Mouse (Mus musculus): ENCODE measurements at regions not wholly inside any gene's neighbourhood (a gene's known extent, or its start where the extent isn't known, plus 50 kb on each side); places are given as distances from the start of the nearest gene placed in this dataset.

- 70% methylated on average over 7 of the region's 7 CpGs for WGBS (ENCODE audit: insufficient replicate concordance)
- Histone ChIP-seq H3K9me3 (ENCODE audit: control insufficient read depth, low read length) (no peaks in the 10 kb centered on the region), H3K27ac (no peak overlapping the region), H3K9ac (replicated peaks) (no peak overlapping the region), H3K4me2 (ENCODE audit: low read depth) (no peak overlapping the region), H3K36me3 (replicated peaks; ENCODE audit: control insufficient read depth, insufficient read depth, low read depth) (no peaks in the 10 kb centered on the region), H3K4me1 (replicated peaks; ENCODE audit: control insufficient read depth in 2 of 2, insufficient read depth in 2 of 2, low read length in 1 of 2) (peaks cover 0 to 7% of the 10 kb centered on the region in 2 experiments; a peak in 2 of 4 replicates), H3K27me3 (ENCODE audit: control insufficient read depth, insufficient read depth, low read length) (no peaks in the 10 kb centered on the region), H3K4me3 (ENCODE audit: insufficient read depth in 1 of 2, low read depth in 2 of 2, low read length in 2 of 2) (no peak overlapping the region)
- no peak for ATAC-seq (ENCODE audit: insufficient read depth)
- DNase-seq (ENCODE audit: low read depth in 3 of 3, low spot score in 3 of 3), result no peak
- TF ChIP-seq EP300 (IDR thresholded peaks at IDR 0.05; ENCODE audit: low read depth) (no peak), CTCF (IDR thresholded peaks at IDR 0.05; ENCODE audit: low read depth) (no peak)
Observed at GRCm38 (mm10) chr4:143055371-143055770, 157.4 kb downstream of the Prdm2 start.

GRCm38 (mm10) chr4:143053029-143053428, 159.8 kb downstream of the Prdm2 start:
- H3K4me3 ChIP-seq (ENCODE audit: insufficient read depth in 1 of 2, low read depth in 2 of 2, low read length in 2 of 2), result no peak overlapping the region
- ATAC-seq (ENCODE audit: insufficient read depth) (no peak), DNase-seq (ENCODE audit: low read depth in 3 of 3, low spot score in 3 of 3) (no peak)
- no peak overlapping the region for H3K9ac ChIP-seq (replicated peaks)
- H3K27me3 ChIP-seq (ENCODE audit: control insufficient read depth, insufficient read depth, low read length), result no peaks in the 10 kb centered on the region
- no peaks in the 10 kb centered on the region for H3K4me1 ChIP-seq (replicated peaks; ENCODE audit: control insufficient read depth in 2 of 2, insufficient read depth in 2 of 2, low read length in 1 of 2)
- no peak overlapping the region for H3K27ac ChIP-seq
- H3K36me3 ChIP-seq (replicated peaks; ENCODE audit: control insufficient read depth, insufficient read depth, low read depth), result no peaks in the 10 kb centered on the region
- no peaks in the 10 kb centered on the region for H3K9me3 ChIP-seq (ENCODE audit: control insufficient read depth, low read length)
- no peak overlapping the region for H3K4me2 ChIP-seq (ENCODE audit: low read depth)
- TF ChIP-seq CTCF (IDR thresholded peaks at IDR 0.05; ENCODE audit: low read depth) (no peak), EP300 (IDR thresholded peaks at IDR 0.05; ENCODE audit: low read depth) (no peak)
- 73% methylated on average over 5 of the region's 5 CpGs for WGBS (ENCODE audit: insufficient replicate concordance)

- Histone ChIP-seq H3K36me3 (replicated peaks; ENCODE audit: control insufficient read depth, insufficient read depth, low read depth) (no peaks in the 10 kb centered on the region), H3K4me2 (ENCODE audit: low read depth) (no peak overlapping the region), H3K9me3 (ENCODE audit: control insufficient read depth, low read length) (no peaks in the 10 kb centered on the region), H3K4me3 (ENCODE audit: insufficient read depth in 1 of 2, low read depth in 2 of 2, low read length in 2 of 2) (no peak overlapping the region), H3K4me1 (replicated peaks; ENCODE audit: control insufficient read depth in 2 of 2, insufficient read depth in 2 of 2, low read length in 1 of 2) (no peaks in the 10 kb centered on the region), H3K27ac (no peak overlapping the region), H3K9ac (replicated peaks) (no peak overlapping the region), H3K27me3 (ENCODE audit: control insufficient read depth, insufficient read depth, low read length) (no peaks in the 10 kb centered on the region)
- no peak for DNase-seq (ENCODE audit: low read depth in 3 of 3, low spot score in 3 of 3)
- WGBS (ENCODE audit: insufficient replicate concordance), result 64% methylated on average over 1 of the region's 1 CpGs
- ATAC-seq (ENCODE audit: insufficient read depth), result no peak
- no peak for TF ChIP-seq CTCF (IDR thresholded peaks at IDR 0.05; ENCODE audit: low read depth)
Observed at GRCm38 (mm10) chr4:143051205-143051604, 161.6 kb downstream of the Prdm2 start.

GRCm38 (mm10) chr4:143045245-143045644, 167.6 kb downstream of the Prdm2 start:
- TF ChIP-seq EP300 (IDR thresholded peaks at IDR 0.05; ENCODE audit: low read depth) (no peak), CTCF (IDR thresholded peaks at IDR 0.05; ENCODE audit: low read depth) (no peak)
- Histone ChIP-seq H3K9ac (replicated peaks) (no peak overlapping the region), H3K36me3 (replicated peaks; ENCODE audit: control insufficient read depth, insufficient read depth, low read depth) (no peaks in the 10 kb centered on the region), H3K4me1 (replicated peaks; ENCODE audit: control insufficient read depth in 2 of 2, insufficient read depth in 2 of 2, low read length in 1 of 2) (no peaks in the 10 kb centered on the region), H3K27me3 (ENCODE audit: control insufficient read depth, insufficient read depth, low read length) (no peaks in the 10 kb centered on the region), H3K9me3 (ENCODE audit: control insufficient read depth, low read length) (no peaks in the 10 kb centered on the region), H3K27ac (no peak overlapping the region), H3K4me2 (ENCODE audit: low read depth) (no peak overlapping the region), H3K4me3 (ENCODE audit: insufficient read depth in 1 of 2, low read depth in 2 of 2, low read length in 2 of 2) (no peak overlapping the region)
- DNase-seq (ENCODE audit: low read depth in 3 of 3, low spot score in 3 of 3) (no peak), ATAC-seq (ENCODE audit: insufficient read depth) (no peak)
- WGBS (ENCODE audit: insufficient replicate concordance), result 29% methylated on average over 7 of the region's 7 CpGs

GRCm38 (mm10) chr4:143042806-143043205, 170.0 kb downstream of the Prdm2 start:
- H3K9ac ChIP-seq (replicated peaks), result no peak overlapping the region
- no peak overlapping the region for H3K4me3 ChIP-seq (ENCODE audit: insufficient read depth in 1 of 2, low read depth in 2 of 2, low read length in 2 of 2)
- no peak for ATAC-seq (ENCODE audit: insufficient read depth)
- H3K4me1 ChIP-seq (replicated peaks; ENCODE audit: control insufficient read depth in 2 of 2, insufficient read depth in 2 of 2, low read length in 1 of 2), result no peaks in the 10 kb centered on the region
- no peaks in the 10 kb centered on the region for H3K9me3 ChIP-seq (ENCODE audit: control insufficient read depth, low read length)
- 53% methylated on average over 6 of the region's 6 CpGs for WGBS (ENCODE audit: insufficient replicate concordance)
- H3K27me3 ChIP-seq (ENCODE audit: control insufficient read depth, insufficient read depth, low read length), result no peaks in the 10 kb centered on the region
- no peak overlapping the region for H3K27ac ChIP-seq
- H3K36me3 ChIP-seq (replicated peaks; ENCODE audit: control insufficient read depth, insufficient read depth, low read depth), result no peaks in the 10 kb centered on the region
- no peak overlapping the region for H3K4me2 ChIP-seq (ENCODE audit: low read depth)
- no peak for DNase-seq (ENCODE audit: low read depth in 3 of 3, low spot score in 3 of 3)
- no peak for TF ChIP-seq CTCF (IDR thresholded peaks at IDR 0.05; ENCODE audit: low read depth)
- no peak for TF ChIP-seq EP300 (IDR thresholded peaks at IDR 0.05; ENCODE audit: low read depth)

Measured in liver, embryonic 14.5 days (tissue).